Mouse (Mus musculus): Measurements from ENCODE around the gene Tppp3. TPM values are rescaled to one million over a fixed set of nuclear protein-coding genes. Genes with fewer than 3 reads are reported as not detected.

Tppp3 gene
- polyA plus RNA-seq, 1 experiment, result 14.4 TPM

GRCm38 (mm10) chr8:105467396-105467985 lies 3.8 kb downstream of the Tppp3 start:
- Histone ChIP-seq H3K4me3 (ENCODE audit: low read depth, low read length) (no peak overlapping the region), H3K36me3 (ENCODE audit: control insufficient read depth, insufficient read depth, low read length, poor library complexity, severe bottlenecking) (no peaks in the 10 kb centered on the region), H3K4me1 (ENCODE audit: control insufficient read depth, insufficient read depth, low read length) (peaks cover 5% of the 10 kb centered on the region), H3K27me3 (ENCODE audit: control insufficient read depth, insufficient read depth, low read length, poor library complexity, severe bottlenecking) (no peaks in the 10 kb centered on the region), H3K9me3 (replicated peaks; ENCODE audit: control insufficient read depth, insufficient read depth, low read length, poor library complexity, severe bottlenecking) (no peaks in the 10 kb centered on the region), H3K9ac (ENCODE audit: low read depth, poor library complexity, severe bottlenecking) (no peak overlapping the region), H3K27ac (ENCODE audit: insufficient read depth, low read length) (no peak overlapping the region)
- TF ChIP-seq POLR2A (IDR thresholded peaks at IDR 0.05; ENCODE audit: insufficient read depth, low read length) (no peak), EP300 (IDR thresholded peaks at IDR 0.05; ENCODE audit: insufficient read depth, low read depth, low read length) (no peak), CTCF (IDR thresholded peaks at IDR 0.05; ENCODE audit: low read depth, low read length) (no peak)

GRCm38 (mm10) chr8:105466700-105467291 lies 4.5 kb downstream of the Tppp3 start:
- H3K4me3 ChIP-seq (ENCODE audit: low read depth, low read length), result no peak overlapping the region
- TF ChIP-seq CTCF (IDR thresholded peaks at IDR 0.05; ENCODE audit: low read depth, low read length), result no peak
- TF ChIP-seq EP300 (IDR thresholded peaks at IDR 0.05; ENCODE audit: insufficient read depth, low read depth, low read length), result no peak
- TF ChIP-seq POLR2A (IDR thresholded peaks at IDR 0.05; ENCODE audit: insufficient read depth, low read length), result no peak
- no peaks in the 10 kb centered on the region for H3K27me3 ChIP-seq (ENCODE audit: control insufficient read depth, insufficient read depth, low read length, poor library complexity, severe bottlenecking)
- H3K9ac ChIP-seq (ENCODE audit: low read depth, poor library complexity, severe bottlenecking), result no peak overlapping the region
- H3K4me1 ChIP-seq (ENCODE audit: control insufficient read depth, insufficient read depth, low read length), result peaks cover 5% of the 10 kb centered on the region
- H3K9me3 ChIP-seq (replicated peaks; ENCODE audit: control insufficient read depth, insufficient read depth, low read length, poor library complexity, severe bottlenecking), result no peaks in the 10 kb centered on the region
- H3K27ac ChIP-seq (ENCODE audit: insufficient read depth, low read length), result no peak overlapping the region
- no peaks in the 10 kb centered on the region for H3K36me3 ChIP-seq (ENCODE audit: control insufficient read depth, insufficient read depth, low read length, poor library complexity, severe bottlenecking)

- no peaks in the 10 kb centered on the region for H3K9me3 ChIP-seq (replicated peaks; ENCODE audit: control insufficient read depth, insufficient read depth, low read length, poor library complexity, severe bottlenecking)
- no peak overlapping the region for H3K9ac ChIP-seq (ENCODE audit: low read depth, poor library complexity, severe bottlenecking)
- H3K27ac ChIP-seq (ENCODE audit: insufficient read depth, low read length), result no peak overlapping the region
- H3K36me3 ChIP-seq (ENCODE audit: control insufficient read depth, insufficient read depth, low read length, poor library complexity, severe bottlenecking), result no peaks in the 10 kb centered on the region
- TF ChIP-seq POLR2A (IDR thresholded peaks at IDR 0.05; ENCODE audit: insufficient read depth, low read length) (no peak), CTCF (IDR thresholded peaks at IDR 0.05; ENCODE audit: low read depth, low read length) (no peak), EP300 (IDR thresholded peaks at IDR 0.05; ENCODE audit: insufficient read depth, low read depth, low read length) (no peak)
- H3K4me3 ChIP-seq (ENCODE audit: low read depth, low read length), result no peak overlapping the region
- H3K4me1 ChIP-seq (ENCODE audit: control insufficient read depth, insufficient read depth, low read length), result peaks cover 5% of the 10 kb centered on the region
- no peaks in the 10 kb centered on the region for H3K27me3 ChIP-seq (ENCODE audit: control insufficient read depth, insufficient read depth, low read length, poor library complexity, severe bottlenecking)
These were observed 5.1 kb downstream of the Tppp3 start for GRCm38 (mm10) chr8:105466246-105466645.

GRCm38 (mm10) chr8:105464595-105464994 lies 6.7 kb downstream of the Tppp3 start:
- Histone ChIP-seq H3K9me3 (replicated peaks; ENCODE audit: control insufficient read depth, insufficient read depth, low read length, poor library complexity, severe bottlenecking) (no peaks in the 10 kb centered on the region), H3K27me3 (ENCODE audit: control insufficient read depth, insufficient read depth, low read length, poor library complexity, severe bottlenecking) (no peaks in the 10 kb centered on the region), H3K9ac (ENCODE audit: low read depth, poor library complexity, severe bottlenecking) (no peak overlapping the region), H3K4me3 (ENCODE audit: low read depth, low read length) (no peak overlapping the region), H3K36me3 (ENCODE audit: control insufficient read depth, insufficient read depth, low read length, poor library complexity, severe bottlenecking) (no peaks in the 10 kb centered on the region), H3K27ac (ENCODE audit: insufficient read depth, low read length) (no peak overlapping the region), H3K4me1 (ENCODE audit: control insufficient read depth, insufficient read depth, low read length) (peaks cover under 1% of the 10 kb centered on the region)
- TF ChIP-seq POLR2A (IDR thresholded peaks at IDR 0.05; ENCODE audit: insufficient read depth, low read length) (no peak), EP300 (IDR thresholded peaks at IDR 0.05; ENCODE audit: insufficient read depth, low read depth, low read length) (no peak), CTCF (IDR thresholded peaks at IDR 0.05; ENCODE audit: low read depth, low read length) (no peak)

- H3K27ac ChIP-seq (ENCODE audit: insufficient read depth, low read length), result no peak overlapping the region
- no peak for TF ChIP-seq EP300 (IDR thresholded peaks at IDR 0.05; ENCODE audit: insufficient read depth, low read depth, low read length)
- TF ChIP-seq CTCF (IDR thresholded peaks at IDR 0.05; ENCODE audit: low read depth, low read length), result no peak
- no peak for TF ChIP-seq POLR2A (IDR thresholded peaks at IDR 0.05; ENCODE audit: insufficient read depth, low read length)
- H3K36me3 ChIP-seq (ENCODE audit: control insufficient read depth, insufficient read depth, low read length, poor library complexity, severe bottlenecking), result no peaks in the 10 kb centered on the region
- no peaks in the 10 kb centered on the region for H3K9me3 ChIP-seq (replicated peaks; ENCODE audit: control insufficient read depth, insufficient read depth, low read length, poor library complexity, severe bottlenecking)
- H3K4me1 ChIP-seq (ENCODE audit: control insufficient read depth, insufficient read depth, low read length), result no peaks in the 10 kb centered on the region
- no peak overlapping the region for H3K9ac ChIP-seq (ENCODE audit: low read depth, poor library complexity, severe bottlenecking)
- no peaks in the 10 kb centered on the region for H3K27me3 ChIP-seq (ENCODE audit: control insufficient read depth, insufficient read depth, low read length, poor library complexity, severe bottlenecking)
- H3K4me3 ChIP-seq (ENCODE audit: low read depth, low read length), result no peak overlapping the region
These were observed 10.1 kb downstream of the Tppp3 start for GRCm38 (mm10) chr8:105461085-105461803.

GRCm38 (mm10) chr8:105455218-105455617 lies 16.1 kb downstream of the Tppp3 start:
- no peak overlapping the region for H3K4me3 ChIP-seq (ENCODE audit: low read depth, low read length)
- H3K27ac ChIP-seq (ENCODE audit: insufficient read depth, low read length), result no peak overlapping the region
- no peak overlapping the region for H3K9ac ChIP-seq (ENCODE audit: low read depth, poor library complexity, severe bottlenecking)
- no peaks in the 10 kb centered on the region for H3K27me3 ChIP-seq (ENCODE audit: control insufficient read depth, insufficient read depth, low read length, poor library complexity, severe bottlenecking)
- H3K36me3 ChIP-seq (ENCODE audit: control insufficient read depth, insufficient read depth, low read length, poor library complexity, severe bottlenecking), result no peaks in the 10 kb centered on the region
- TF ChIP-seq POLR2A (IDR thresholded peaks at IDR 0.05; ENCODE audit: insufficient read depth, low read length) (no peak), CTCF (IDR thresholded peaks at IDR 0.05; ENCODE audit: low read depth, low read length) (no peak), EP300 (IDR thresholded peaks at IDR 0.05; ENCODE audit: insufficient read depth, low read depth, low read length) (no peak)
- no peaks in the 10 kb centered on the region for H3K4me1 ChIP-seq (ENCODE audit: control insufficient read depth, insufficient read depth, low read length)
- H3K9me3 ChIP-seq (replicated peaks; ENCODE audit: control insufficient read depth, insufficient read depth, low read length, poor library complexity, severe bottlenecking), result no peaks in the 10 kb centered on the region
